Mouse (Mus musculus): ENCODE data around the gene Ms4a4b.

DNA sequence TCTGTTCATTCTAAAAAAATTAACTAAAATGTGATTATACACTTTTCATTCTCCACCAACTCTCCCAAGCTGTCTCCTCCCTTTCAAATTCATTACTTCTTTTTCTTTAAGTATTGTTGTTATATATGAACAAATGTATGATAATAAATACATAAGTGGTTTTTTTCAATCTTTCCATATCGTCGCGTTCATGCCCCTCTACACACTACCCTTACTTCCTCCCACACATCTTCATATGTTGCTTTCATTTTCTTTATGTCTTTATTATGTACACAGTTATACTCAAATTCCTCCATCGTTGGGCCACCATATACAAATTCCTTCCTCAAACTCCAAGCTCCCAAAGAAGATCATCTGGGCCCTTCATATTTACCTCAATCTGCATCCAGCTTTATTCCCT is 58.0 kb downstream of the Ms4a4b start:
- no peak for TF ChIP-seq POLR2A (IDR thresholded peaks at IDR 0.05; ENCODE audit: low read depth, low read length)
- no peak for TF ChIP-seq CTCF (conservative IDR thresholded peaks at IDR 0.05; ENCODE audit: insufficient read depth, insufficient read length, low read depth, low read length)
